8 mouse cellular contexts compared by ENCODE assay signal in genomic region chr15:101077001-101077812, GRCm38 (mm10). TPM values are rescaled to one million over a fixed set of nuclear protein-coding genes. Genes with fewer than 3 reads are reported as not detected.
DNase-seq lines count a peak whose midpoint lies in the region; ATAC-seq and TF ChIP-seq lines count a peak whose summit lies in the region.

No protein-coding gene starts in this region.

- no peaks in the 10 kb centered on the region for H3K36me3 ChIP-seq in testis, adult 2 months (ENCODE audit: control insufficient read depth, insufficient read depth, low read length)
- H3K36me3 ChIP-seq in forebrain, postnatal 0 days (ENCODE audit: insufficient read depth): no peaks in the 10 kb centered on the region
- H3K36me3 ChIP-seq in limb, embryonic 10.5 days: peaks cover 24% of the 10 kb centered on the region
- no peaks in the 10 kb centered on the region for H3K36me3 ChIP-seq in neural tube, embryonic 15.5 days

- no peak for TF ChIP-seq POLR2A in testis, adult 2 months (IDR thresholded peaks at IDR 0.05; ENCODE audit: control insufficient read depth, low read depth, low read length)

- WGBS in forebrain, postnatal 0 days: 2% methylated on average over 34 of the region's 34 CpGs
- WGBS in limb, embryonic 10.5 days: under 1% methylated on average over 34 of the region's 34 CpGs
- WGBS in neural tube, embryonic 15.5 days: 2% methylated on average over 34 of the region's 34 CpGs

- H3K4me2 ChIP-seq in forebrain, postnatal 0 days (ENCODE audit: low read depth): peak overlapping the region; percentile 87
- H3K4me2 ChIP-seq in neural tube, embryonic 15.5 days: peak overlapping the region; percentile 77

- no peaks in the 10 kb centered on the region for H3K9me3 ChIP-seq in forebrain, postnatal 0 days (ENCODE audit: low read length)
- no peaks in the 10 kb centered on the region for H3K9me3 ChIP-seq in limb, embryonic 10.5 days (replicated peaks)
- H3K9me3 ChIP-seq in neural tube, embryonic 15.5 days (replicated peaks): no peaks in the 10 kb centered on the region

- no peak for TF ChIP-seq CTCF in testis, adult 2 months (IDR thresholded peaks at IDR 0.05; ENCODE audit: control insufficient read depth, insufficient read depth, insufficient replicate concordance, low read depth, low read length)
- no peak for TF ChIP-seq CTCF in forebrain, postnatal 0 days (IDR thresholded peaks at IDR 0.05; ENCODE audit: low read depth)

- peak overlapping the region; percentile 43; the same call in 1 of the 2 replicates for H3K9ac ChIP-seq in forebrain, postnatal 0 days
- peak overlapping the region; percentile 61 for H3K9ac ChIP-seq in neural tube, embryonic 15.5 days (replicated peaks)

- H3K4me3 ChIP-seq in testis, adult 2 months (ENCODE audit: control insufficient read depth, low read depth, low read length): peak overlapping the region; percentile 56
- peak overlapping the region; percentile 49 for H3K4me3 ChIP-seq in forebrain, postnatal 0 days (ENCODE audit: low read depth, low read length)
- H3K4me3 ChIP-seq in limb, embryonic 10.5 days: peak overlapping the region; percentile 97
- peak overlapping the region; percentile 66 for H3K4me3 ChIP-seq in neural tube, embryonic 15.5 days (replicated peaks)

- peaks cover 24% of the 10 kb centered on the region for H3K4me1 ChIP-seq in testis, adult 2 months (ENCODE audit: control insufficient read depth, insufficient read depth, low read length)
- H3K4me1 ChIP-seq in forebrain, postnatal 0 days (ENCODE audit: insufficient read depth): 0 out of 2 replicates have a peak, but pooled peaks cover 3% of the 10 kb centered on the region
- peaks cover 96% of the 10 kb centered on the region for H3K4me1 ChIP-seq in limb, embryonic 10.5 days
- H3K4me1 ChIP-seq in neural tube, embryonic 15.5 days: peaks cover 57% of the 10 kb centered on the region

- peaks cover 4% of the 10 kb centered on the region; the same call in 1 of the 2 replicates for H3K27me3 ChIP-seq in testis, adult 2 months (ENCODE audit: control insufficient read depth, insufficient read depth, low read length)
- H3K27me3 ChIP-seq in forebrain, postnatal 0 days (ENCODE audit: insufficient read depth, low read length): peaks cover 21% of the 10 kb centered on the region
- H3K27me3 ChIP-seq in limb, embryonic 10.5 days (ENCODE audit: low read depth, poor library complexity, severe bottlenecking): no peaks in the 10 kb centered on the region
- H3K27me3 ChIP-seq in neural tube, embryonic 15.5 days (replicated peaks): no peaks in the 10 kb centered on the region; the same call in 1 of the 2 replicates

- H3K27ac ChIP-seq in testis, adult 2 months (ENCODE audit: control insufficient read depth, insufficient read depth, low read depth, low read length): no peak overlapping the region
- no peak overlapping the region for H3K27ac ChIP-seq in forebrain, postnatal 0 days (ENCODE audit: low read depth, low read length)
- peak overlapping the region; percentile 100 for H3K27ac ChIP-seq in limb, embryonic 10.5 days
- peak overlapping the region; percentile 87 for H3K27ac ChIP-seq in neural tube, embryonic 15.5 days (replicated peaks)

- DNase-seq in testis, postnatal 10 days (ENCODE audit: low spot score): no peak
- peak; percentile 25 for DNase-seq in forebrain, postnatal 0 days
- DNase-seq in limb, embryonic 10.5 days (ENCODE audit: low spot score): peak; percentile 66
- no peak for DNase-seq in right cerebral cortex, postnatal 14 days
- DNase-seq in ovary, postnatal 10 days (ENCODE audit: low spot score): no peak
- DNase-seq in layer of hippocampus, adult 18-20 months (ENCODE audit: low spot score in 2 of 2): no peak

- ATAC-seq in forebrain, postnatal 0 days: peak; percentile 43; the same call in 1 of the 2 replicates
- peak; percentile 29 for ATAC-seq in neural tube, embryonic 15.5 days (ENCODE audit: low FRiP score)

RNA-seq across cellular contexts. Expression of gene Fignl2, which starts 1.2 kb away (rescaled TPM):
- 0.44 and 0.46 TPM in 2 replicates for polyA plus RNA-seq in testis, adult 2 months (2012; rRNA removed)
- total RNA-seq in forebrain, postnatal 0 days (2014; rRNA removed): 0.85 and 1.3 TPM in 2 replicates
- 0.06 TPM in 1 of 2 replicates, not detected in the other for polyA plus RNA-seq in forebrain, postnatal 0 days (2015; fragmentation: Nextera tagmentation; extraction: Ambion mirVana)
- 0.98 and 1.9 TPM in 2 replicates for polyA plus RNA-seq in limb, embryonic 10.5 days (2016; fragmentation: Nextera tagmentation; extraction: Ambion mirVana)
- 0.20 and 0.22 TPM in 2 replicates for polyA plus RNA-seq in neural tube, embryonic 15.5 days (2015; fragmentation: Nextera tagmentation; extraction: Ambion mirVana)
- 1 to 10 TPM; 1.3 to 1.6 TPM for total RNA-seq in layer of hippocampus, adult 18-20 months (2021)

RNA-seq across cellular contexts. Expression of gene Gm47841, which starts 30.0 kb away (rescaled TPM):
- polyA plus RNA-seq in testis, adult 2 months (2012; rRNA removed): 79.8 and 97.0 TPM in 2 replicates
- total RNA-seq in forebrain, postnatal 0 days (2014; rRNA removed): not detected in 2 replicates
- not detected in 2 replicates for polyA plus RNA-seq in forebrain, postnatal 0 days (2015; fragmentation: Nextera tagmentation; extraction: Ambion mirVana)
- polyA plus RNA-seq in limb, embryonic 10.5 days (2016; fragmentation: Nextera tagmentation; extraction: Ambion mirVana): not detected in 2 replicates
- 0.14 TPM in 1 of 2 replicates, not detected in the other for polyA plus RNA-seq in neural tube, embryonic 15.5 days (2015; fragmentation: Nextera tagmentation; extraction: Ambion mirVana)
- total RNA-seq in layer of hippocampus, adult 18-20 months (2021): not detected

RNA-seq across cellular contexts. Expression of gene Ankrd33, which starts 38.3 kb away (rescaled TPM):
- not detected in 2 replicates for polyA plus RNA-seq in testis, adult 2 months (2012; rRNA removed)
- not detected in 2 replicates for total RNA-seq in forebrain, postnatal 0 days (2014; rRNA removed)
- not detected in 2 replicates for polyA plus RNA-seq in forebrain, postnatal 0 days (2015; fragmentation: Nextera tagmentation; extraction: Ambion mirVana)
- not detected in 2 replicates for polyA plus RNA-seq in limb, embryonic 10.5 days (2016; fragmentation: Nextera tagmentation; extraction: Ambion mirVana)
- polyA plus RNA-seq in neural tube, embryonic 15.5 days (2015; fragmentation: Nextera tagmentation; extraction: Ambion mirVana): not detected in 2 replicates
- not detected for total RNA-seq in layer of hippocampus, adult 18-20 months (2021)

RNA-seq across cellular contexts. Expression of gene Acvrl1, which starts 51.1 kb away (rescaled TPM):
- 3.5 and 4.8 TPM in 2 replicates for polyA plus RNA-seq in testis, adult 2 months (2012; rRNA removed)
- 8.7 and 10.7 TPM in 2 replicates for total RNA-seq in forebrain, postnatal 0 days (2014; rRNA removed)
- 5.8 and 6.0 TPM in 2 replicates for polyA plus RNA-seq in forebrain, postnatal 0 days (2015; fragmentation: Nextera tagmentation; extraction: Ambion mirVana)
- polyA plus RNA-seq in limb, embryonic 10.5 days (2016; fragmentation: Nextera tagmentation; extraction: Ambion mirVana): 7.2 and 8.3 TPM in 2 replicates
- polyA plus RNA-seq in neural tube, embryonic 15.5 days (2015; fragmentation: Nextera tagmentation; extraction: Ambion mirVana): 9.5 and 12.6 TPM in 2 replicates
- total RNA-seq in layer of hippocampus, adult 18-20 months (2021): 1 to 10 TPM; 9.7 to 9.9 TPM

Comparison
In these comparisons a context has a peak if more than half of its experiments do, and no peak if none do; other contexts are left out.
1. H3K27ac ChIP-seq: peak in limb, embryonic 10.5 days (single experiment) and neural tube, embryonic 15.5 days (single experiment); none in testis, adult 2 months (single experiment) and forebrain, postnatal 0 days (single experiment).
2. DNase-seq: peak in forebrain, postnatal 0 days (single experiment) and limb, embryonic 10.5 days (single experiment); none in testis, postnatal 10 days (single experiment), right cerebral cortex, postnatal 14 days (single experiment), ovary, postnatal 10 days (single experiment) and layer of hippocampus, adult 18-20 months (0 of 2).
3. RNA of gene Gm47841, which starts 30.0 kb away (polyA plus RNA-seq): 79.8 to 97.0 TPM in testis, adult 2 months; 0.14 TPM in neural tube, embryonic 15.5 days, not detected in forebrain, postnatal 0 days and not detected in limb, embryonic 10.5 days; every median in the first group is over 10 times any median in the second.
4. Peak in every context shown above with its lines, with median percentiles within 50 percentile points of each other: H3K4me3 ChIP-seq.